Mouse (Mus musculus): ENCODE data around the gene Nme4.
"Not testable (repeated sequence)": the region's sequence is repeated elsewhere in the genome, so short reads cannot be mapped to it uniquely, and the experiment has no call there.

The Nme4 gene

GRCm38 (mm10) chr17:26114461-26114860 lies 19.1 kb upstream of the Nme4 start:
- not testable (repeated sequence) for DNase-seq (ENCODE audit: low spot score in 2 of 2)

- no peak for DNase-seq (ENCODE audit: low spot score in 2 of 2)
Observed at GRCm38 (mm10) chr17:26114061-26114460, 18.7 kb upstream of the Nme4 start.

DNA sequence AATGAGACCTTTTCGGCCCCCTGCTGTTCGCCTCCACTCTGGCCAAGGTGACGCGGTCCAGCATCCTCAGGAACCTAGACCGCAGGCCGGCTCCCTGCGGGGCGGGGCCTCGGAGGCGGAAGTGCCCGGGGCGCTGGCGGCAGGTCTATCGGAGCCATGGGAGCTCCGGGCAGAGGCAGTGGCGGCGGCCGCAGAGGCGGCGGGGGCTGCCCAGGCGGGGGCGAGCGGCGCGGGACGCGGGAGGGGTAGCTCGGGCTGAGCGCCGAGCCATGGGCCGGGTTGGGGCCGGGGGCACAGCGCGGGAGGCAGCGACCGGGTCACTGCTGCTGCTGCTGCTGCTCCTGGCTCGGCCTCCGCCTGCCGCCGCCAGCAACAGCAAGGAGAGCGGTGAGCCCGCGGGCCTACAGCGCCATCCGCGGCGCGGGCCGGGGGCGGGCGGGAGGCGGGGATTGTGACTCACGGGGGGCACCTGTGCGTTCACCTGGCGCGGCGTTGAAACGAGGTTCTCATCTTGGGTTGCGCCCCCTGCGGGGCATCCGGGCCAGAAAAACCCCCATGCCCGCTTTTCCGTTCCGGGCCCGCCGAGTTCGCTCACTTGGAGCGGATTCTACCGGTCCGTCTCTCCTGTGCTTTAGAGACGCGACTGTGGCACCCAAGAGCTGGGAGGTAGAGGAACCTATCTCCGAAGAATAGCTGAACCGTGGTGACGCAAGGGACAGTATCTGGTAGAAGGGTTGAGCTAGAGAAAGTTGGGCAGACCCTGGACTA lies 18.0 kb upstream of the Nme4 start, which contains the start of gene Tmem8:
TSS of gene Tmem8 (plus strand) at position 119 of the 768 bp plus-strand sequence.
- peak; percentile 46 to 75 for DNase-seq (ENCODE audit: low spot score in 2 of 2)

- no peak for DNase-seq (ENCODE audit: low spot score in 2 of 2)
Observed at GRCm38 (mm10) chr17:26112751-26113150, 17.3 kb upstream of the Nme4 start.

DNA sequence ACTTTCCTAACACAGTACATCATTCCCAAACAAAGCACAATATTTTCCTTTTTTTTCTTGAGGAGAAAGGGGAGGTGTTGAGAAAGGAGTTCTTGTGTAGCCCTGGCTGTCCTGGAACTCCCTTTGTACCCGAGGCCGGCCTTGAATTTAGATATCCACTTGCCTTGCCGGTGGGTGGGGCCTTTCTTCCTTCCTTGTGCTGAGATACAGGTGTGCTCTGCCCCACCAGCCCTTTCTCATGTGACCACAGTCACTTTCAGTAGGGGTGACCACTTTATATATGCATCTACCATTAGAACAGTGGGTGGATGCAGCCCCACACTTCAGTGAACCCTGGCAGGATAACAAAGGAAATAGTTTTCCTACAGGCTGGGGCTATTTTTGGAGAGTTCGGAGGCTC lies 16.3 kb upstream of the Nme4 start:
- no peak for DNase-seq (ENCODE audit: low spot score in 2 of 2)

DNA sequence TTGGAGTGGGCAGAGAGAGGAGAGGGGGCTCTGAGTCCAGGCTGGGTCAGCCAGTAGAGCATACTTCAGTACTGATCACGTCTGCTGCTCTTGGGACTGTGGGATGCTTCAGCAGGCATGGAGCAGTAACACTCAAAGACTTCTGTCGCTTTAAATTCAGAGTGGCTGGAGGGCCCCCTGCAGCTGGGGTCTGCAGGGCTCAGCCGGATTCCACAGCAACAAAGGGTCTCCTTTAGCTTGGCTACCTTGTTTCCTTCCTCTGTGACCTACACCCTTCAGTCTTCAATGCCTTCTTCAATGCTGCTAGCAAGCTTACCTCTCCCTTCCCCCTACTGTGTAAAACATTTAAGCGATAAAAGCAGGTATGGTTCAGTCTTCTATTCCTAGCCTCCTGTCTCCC lies 15.6 kb upstream of the Nme4 start:
- no peak for DNase-seq (ENCODE audit: low spot score in 2 of 2)

DNA sequence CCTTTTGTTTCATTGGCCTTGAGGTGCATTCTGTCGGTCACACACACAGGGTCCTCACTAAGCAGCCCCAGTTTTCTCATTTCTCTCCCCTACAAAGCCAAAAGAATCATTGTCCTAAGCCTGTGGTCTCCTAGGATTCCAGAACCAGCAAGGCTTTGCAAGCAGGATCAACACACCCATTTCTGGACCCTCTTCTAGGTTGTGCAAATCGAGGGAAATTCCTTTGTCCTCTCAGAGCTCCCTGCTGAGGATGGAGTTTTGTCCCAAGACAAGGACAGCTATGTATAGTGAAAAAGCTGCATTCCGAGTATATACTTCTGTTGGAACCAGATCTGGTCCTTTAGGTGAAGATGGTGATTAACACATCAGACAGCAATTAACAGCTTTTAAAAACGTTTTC lies 14.8 kb upstream of the Nme4 start:
- no peak for DNase-seq (ENCODE audit: low spot score in 2 of 2)

DNA sequence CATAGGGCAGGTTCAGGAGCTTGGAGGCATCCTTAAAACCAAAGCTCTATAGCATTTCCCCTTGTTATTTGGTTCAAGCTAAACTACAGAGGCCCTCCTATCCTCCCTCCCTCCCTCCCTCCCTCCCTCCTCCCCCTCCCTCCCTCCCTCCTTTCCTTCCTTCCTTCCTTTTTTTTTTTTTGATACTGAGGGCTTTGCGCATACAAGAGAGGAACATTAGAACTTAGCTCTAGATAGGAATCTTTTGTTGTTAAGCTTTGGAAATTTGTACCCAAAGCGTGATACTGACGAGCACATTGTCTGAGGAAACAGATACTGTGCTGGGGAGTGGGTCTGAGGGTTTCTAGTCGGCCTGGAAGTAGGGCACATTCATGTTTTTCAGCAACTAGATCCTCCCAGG lies 10.2 kb upstream of the Nme4 start:
- DNase-seq (ENCODE audit: low spot score in 2 of 2) = no peak

GRCm38 (mm10) chr17:26101478-26101877 lies 6.1 kb upstream of the Nme4 start:
- no peak for DNase-seq (ENCODE audit: low spot score in 2 of 2)

GRCm38 (mm10) chr17:26100166-26100565 lies 4.8 kb upstream of the Nme4 start:
- no peak for DNase-seq (ENCODE audit: low spot score in 2 of 2)

DNA sequence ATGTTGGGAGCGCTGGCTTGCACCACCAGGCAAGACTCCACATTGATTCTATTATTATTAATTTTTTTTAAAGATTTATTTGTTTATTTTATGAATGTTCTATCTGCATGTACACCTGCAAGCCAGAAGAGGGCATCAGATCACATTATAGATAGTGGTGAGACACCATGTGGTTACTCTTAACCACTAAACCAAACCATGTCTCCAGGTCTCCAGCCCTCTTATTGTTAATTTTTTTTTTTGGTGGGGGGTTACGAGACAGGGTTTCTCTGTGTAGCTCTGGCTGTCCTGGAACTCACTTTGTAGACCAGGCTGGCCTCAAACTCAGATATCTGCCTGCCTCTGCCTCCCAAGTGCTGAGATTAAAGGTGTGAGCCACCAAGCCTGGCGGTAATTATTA lies 3.9 kb upstream of the Nme4 start:
- DNase-seq (ENCODE audit: low spot score in 2 of 2) = not testable (repeated sequence)

DNA sequence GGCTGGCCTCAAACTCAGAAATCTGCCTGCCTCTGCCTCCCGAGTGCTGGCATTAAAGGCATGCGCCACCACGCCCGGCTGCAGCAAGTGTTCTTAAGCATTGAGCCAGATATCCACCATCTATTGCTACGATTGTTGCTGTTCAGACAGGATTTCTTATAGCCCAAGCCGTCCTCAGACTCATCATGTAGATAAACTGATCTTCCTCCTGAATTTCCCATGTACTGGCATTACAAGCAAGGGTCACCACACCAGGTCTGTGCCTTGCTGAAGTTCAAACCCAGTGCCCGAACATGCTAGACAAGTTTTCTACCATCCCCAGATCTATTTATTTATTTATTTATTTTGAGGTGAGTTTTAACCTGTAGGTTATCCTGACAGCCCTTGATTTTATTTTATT lies 3.1 kb upstream of the Nme4 start:
- no peak for DNase-seq (ENCODE audit: low spot score in 2 of 2)

DNA sequence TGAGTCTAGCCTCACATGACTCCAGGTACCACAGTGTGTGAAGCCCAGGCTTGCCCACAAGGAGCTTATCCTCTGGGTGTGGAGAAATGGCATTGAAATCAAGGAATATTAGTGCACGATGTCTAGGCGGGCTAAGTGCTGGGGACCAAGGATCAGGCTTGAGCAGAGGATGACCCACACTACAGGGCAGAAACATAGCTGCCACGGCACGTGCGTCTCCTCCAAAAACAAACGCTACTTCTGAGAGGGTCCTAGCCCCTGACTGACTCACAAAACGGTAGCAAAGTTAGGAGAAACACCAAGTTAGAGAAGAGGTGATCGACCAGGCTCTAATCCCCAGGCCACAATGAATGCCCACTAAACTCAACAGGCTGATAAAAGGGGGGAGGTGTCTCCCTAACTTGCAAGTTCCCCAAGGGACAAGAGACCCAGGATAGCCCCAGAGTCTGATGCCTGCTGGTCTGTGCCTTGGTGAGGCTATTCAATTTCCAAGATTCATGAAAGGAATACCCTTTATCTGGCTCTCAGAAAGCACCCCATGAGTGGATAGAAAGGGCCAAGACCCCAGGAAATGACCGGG lies 781 bp downstream of the Nme4 start:
- no peak for DNase-seq (ENCODE audit: low spot score in 2 of 2)

DNA sequence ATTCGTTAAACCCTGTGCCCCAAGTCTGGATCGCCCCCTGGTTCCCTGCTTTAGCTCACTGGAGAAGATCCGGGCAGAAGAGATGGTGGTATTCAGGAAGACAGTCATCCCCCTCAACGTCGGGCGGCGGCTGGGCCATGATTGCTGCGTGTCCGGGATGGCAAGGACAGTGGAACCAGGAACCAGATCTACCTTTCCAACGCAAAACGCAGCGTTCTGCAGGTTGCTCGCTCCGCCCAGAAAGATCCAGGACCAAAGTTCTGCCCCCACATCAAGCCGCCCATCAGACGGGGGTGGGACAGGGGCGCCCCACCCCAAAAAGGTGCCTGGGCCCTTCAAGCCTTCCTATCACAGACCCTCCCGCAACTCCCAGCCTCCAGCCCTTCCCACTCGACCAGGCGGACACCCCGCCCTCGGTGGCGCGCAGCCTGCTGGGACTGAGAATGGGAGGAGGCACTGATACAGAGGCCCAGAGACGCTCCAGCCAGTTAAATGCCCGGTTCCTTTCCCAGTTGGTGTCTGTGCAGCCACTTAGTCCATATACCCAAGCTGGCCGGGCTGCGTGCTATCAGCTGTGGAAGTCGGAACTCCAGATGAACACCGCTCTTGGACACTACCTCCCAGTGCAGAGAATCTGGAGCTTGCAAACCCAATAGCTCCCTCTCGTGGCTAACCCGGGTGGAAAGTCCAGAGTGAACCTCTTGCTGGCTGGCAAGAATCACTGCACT lies 5.3 kb downstream of the Nme4 start, which contains the start of gene Decr2:
TSS of gene Decr2 (minus strand) at position 433 of the 728 bp plus-strand sequence.
- peak; percentile 66 to 80 for DNase-seq (ENCODE audit: low spot score in 2 of 2)

DNA sequence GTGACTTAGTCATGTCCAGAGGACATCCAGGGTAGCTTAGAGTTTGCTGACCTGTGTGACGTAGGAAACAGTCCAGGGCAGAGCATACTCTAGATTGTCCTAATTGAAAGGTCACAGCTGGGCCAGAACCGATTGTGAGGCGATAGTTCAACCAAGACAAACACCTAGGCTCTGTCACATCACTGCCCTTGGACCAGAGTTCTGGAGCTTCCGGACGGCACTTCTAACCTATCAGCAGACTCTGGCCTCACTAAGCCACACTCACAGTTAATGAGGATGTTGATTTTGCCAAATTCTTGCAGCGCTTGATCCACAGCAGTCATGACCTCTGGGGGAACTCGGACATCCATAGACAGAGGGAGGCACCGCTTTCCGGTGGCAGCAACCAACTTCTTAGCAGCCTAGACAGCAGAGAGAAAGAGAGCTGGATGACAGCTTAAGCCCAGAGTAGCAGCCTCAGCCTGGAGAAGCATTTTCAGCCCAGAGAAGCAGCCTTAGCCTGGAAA lies 8.3 kb downstream of the Nme4 start:
- no peak for DNase-seq (ENCODE audit: low spot score in 2 of 2)

DNA sequence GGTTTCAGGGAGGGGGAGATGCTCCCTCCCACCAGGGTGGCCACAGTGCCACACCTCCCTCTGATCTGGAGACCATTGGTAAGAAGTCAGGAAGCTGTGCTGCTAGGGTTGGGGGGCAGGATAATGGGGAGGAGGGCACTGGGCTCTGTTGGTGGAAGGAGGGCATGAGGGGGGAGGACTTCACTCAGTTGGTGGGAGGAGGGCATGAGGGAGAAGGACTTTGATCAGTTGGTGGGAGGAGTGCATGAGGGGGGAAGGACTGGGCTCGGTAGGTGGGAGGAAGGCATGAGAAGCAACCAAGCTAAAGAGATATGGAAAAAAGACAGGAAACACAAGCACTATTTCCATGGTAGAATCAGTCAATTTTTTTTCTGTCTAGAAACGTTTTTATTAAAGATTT lies 14.5 kb downstream of the Nme4 start:
- no peak for DNase-seq (ENCODE audit: low spot score in 2 of 2)

DNA sequence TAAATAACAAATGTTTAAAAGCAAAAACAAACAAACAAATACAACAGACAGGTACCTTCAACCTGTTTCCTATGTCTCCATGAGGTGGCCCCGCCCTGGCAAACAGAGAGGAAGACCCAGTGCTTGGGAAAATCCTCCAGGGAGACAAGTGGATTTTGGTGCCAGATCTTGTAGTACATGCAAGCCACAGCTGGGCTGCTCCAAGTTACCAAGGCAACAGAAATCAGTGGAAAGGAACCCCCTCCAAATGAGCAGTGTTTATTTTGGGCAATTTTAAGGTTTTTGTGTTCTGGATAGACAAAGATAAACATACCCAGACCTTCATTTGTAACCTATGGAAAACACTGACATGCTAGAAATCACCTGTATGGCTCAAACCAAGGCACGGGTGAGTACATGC lies 16.6 kb downstream of the Nme4 start:
- DNase-seq (ENCODE audit: low spot score in 2 of 2) = no peak

GRCm38 (mm10) chr17:26075246-26075645 lies 20.2 kb downstream of the Nme4 start:
- DNase-seq (ENCODE audit: low spot score in 2 of 2) = no peak

- DNase-seq (ENCODE audit: low spot score in 2 of 2) = no peak
Observed at GRCm38 (mm10) chr17:26070136-26070535, 25.3 kb downstream of the Nme4 start.

GRCm38 (mm10) chr17:26068831-26069739 lies 26.3 kb downstream of the Nme4 start, which contains the start of gene Rab11fip3:
Gene Rab11fip3 (minus strand): TSS chr17:26069555.
- peak; percentile 58 to 65 for DNase-seq (ENCODE audit: low spot score in 2 of 2)
